In the genomic region with DNA sequence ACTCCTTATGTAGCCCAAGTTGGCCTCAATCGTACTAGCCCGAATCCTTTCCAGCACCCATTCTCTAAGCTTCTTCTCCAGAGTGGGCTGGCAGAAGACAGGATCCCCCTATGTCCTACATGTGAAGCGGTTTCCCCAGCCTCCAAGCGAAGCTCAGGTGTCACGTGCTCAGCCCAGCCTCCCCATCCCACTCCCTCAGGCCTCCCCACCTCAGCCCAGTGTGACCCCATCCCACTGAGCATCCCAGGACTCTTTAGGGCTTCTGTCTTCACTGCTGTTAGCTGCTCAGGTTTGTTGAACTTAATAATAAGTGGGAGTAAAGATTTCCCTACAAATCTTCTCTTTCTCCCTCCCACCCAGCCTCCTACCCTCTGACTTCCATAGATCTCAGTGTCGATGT, we compare ENCODE assay signal across 19 mouse cellular contexts.
DNase-seq lines count a peak whose midpoint lies in the region; ATAC-seq and TF ChIP-seq lines count a peak whose summit lies in the region.
"Had no signal": no experiment of that assay in that cellular context is flagged by ENCODE, and none has a peak within 500 bp of the region (broad histone marks: within the 10 kb centered on the region; RNA-seq: fewer than 3 reads in every experiment).

No protein-coding gene starts in this region.

- no peak for ATAC-seq in heart, postnatal 0 days (ENCODE audit: insufficient read depth, low read depth)
- ATAC-seq in kidney, postnatal 0 days (replicated peaks; ENCODE audit: low FRiP score, low read depth) = no peak
- no peak for ATAC-seq in limb, embryonic 13.5 days (ENCODE audit: low FRiP score, low read depth)
- ATAC-seq in hindbrain, embryonic 12.5 days (ENCODE audit: low FRiP score) = no peak
- ATAC-seq: forebrain, embryonic 14.5 days had no signal

- H3K27me3 ChIP-seq in heart, postnatal 0 days (ENCODE audit: control insufficient read depth, insufficient read depth, low read length) = no peaks in the 10 kb centered on the region
- H3K27me3 ChIP-seq in kidney, postnatal 0 days (ENCODE audit: insufficient read depth, low read length) = no peaks in the 10 kb centered on the region
- H3K27me3 ChIP-seq in kidney, adult 2 months (replicated peaks; ENCODE audit: control insufficient read depth, insufficient read depth, low read length) = no peaks in the 10 kb centered on the region; the same call in 1 of the 2 replicates
- no peaks in the 10 kb centered on the region for H3K27me3 ChIP-seq in limb, embryonic 13.5 days
- peaks cover 12% of the 10 kb centered on the region; the same call in 1 of the 2 replicates for H3K27me3 ChIP-seq in hindbrain, embryonic 12.5 days
- H3K27me3 ChIP-seq: embryonic facial prominence, embryonic 15.5 days; heart, embryonic 13.5 days; hindbrain, embryonic 15.5 days had no signal

- peaks cover 17% of the 10 kb centered on the region for H3K4me1 ChIP-seq in heart, postnatal 0 days (ENCODE audit: control insufficient read depth, insufficient read depth)
- peaks cover 17% of the 10 kb centered on the region for H3K4me1 ChIP-seq in kidney, postnatal 0 days (replicated peaks; ENCODE audit: insufficient read depth, low read length)
- H3K4me1 ChIP-seq in kidney, adult 2 months (ENCODE audit: control insufficient read depth, insufficient read depth, low read length) = no peaks in the 10 kb centered on the region
- H3K4me1 ChIP-seq in limb, embryonic 13.5 days = peaks cover 68% of the 10 kb centered on the region
- H3K4me1 ChIP-seq in hindbrain, embryonic 12.5 days = peaks cover 22% of the 10 kb centered on the region

- no peak for TF ChIP-seq EP300 in heart, postnatal 0 days (IDR thresholded peaks at IDR 0.05; ENCODE audit: low read depth)

- H3K36me3 ChIP-seq in heart, postnatal 0 days (replicated peaks; ENCODE audit: control insufficient read depth, insufficient read depth, low read length) = no peaks in the 10 kb centered on the region
- H3K36me3 ChIP-seq in kidney, postnatal 0 days (ENCODE audit: insufficient read depth, low read length) = no peaks in the 10 kb centered on the region
- H3K36me3 ChIP-seq in kidney, adult 2 months (ENCODE audit: control insufficient read depth, insufficient read depth, low read length) = no peaks in the 10 kb centered on the region
- H3K36me3 ChIP-seq in limb, embryonic 13.5 days = no peaks in the 10 kb centered on the region
- H3K36me3 ChIP-seq in hindbrain, embryonic 12.5 days = no peaks in the 10 kb centered on the region
- H3K36me3 ChIP-seq: embryonic facial prominence, embryonic 15.5 days; forebrain, embryonic 10.5 days; heart, embryonic 13.5 days; hindbrain, embryonic 10.5 days; hindbrain, embryonic 15.5 days had no signal

- TF ChIP-seq CTCF in heart, postnatal 0 days (IDR thresholded peaks at IDR 0.05; ENCODE audit: low read depth) = no peak
- no peak for TF ChIP-seq CTCF in kidney, postnatal 0 days (IDR thresholded peaks at IDR 0.05; ENCODE audit: low read depth)
- no peak for TF ChIP-seq CTCF in kidney, adult 2 months (conservative IDR thresholded peaks at IDR 0.05; ENCODE audit: insufficient read depth, insufficient read length, low read depth, low read length)

- H3K9ac ChIP-seq in heart, postnatal 0 days (replicated peaks; ENCODE audit: low read depth, low read length) = no peak overlapping the region
- H3K9ac ChIP-seq in kidney, postnatal 0 days (ENCODE audit: low read depth, low read length) = no peak overlapping the region
- H3K9ac ChIP-seq in limb, embryonic 13.5 days = no peak overlapping the region
- H3K9ac ChIP-seq in hindbrain, embryonic 12.5 days = no peak overlapping the region
- H3K9ac ChIP-seq: embryonic facial prominence, embryonic 15.5 days; heart, embryonic 13.5 days; hindbrain, embryonic 15.5 days had no signal

- no peak overlapping the region for H3K4me3 ChIP-seq in heart, postnatal 0 days (ENCODE audit: low read depth, low read length)
- no peak overlapping the region for H3K4me3 ChIP-seq in kidney, postnatal 0 days (replicated peaks; ENCODE audit: low read depth, low read length)
- H3K4me3 ChIP-seq in kidney, adult 2 months (ENCODE audit: insufficient read depth, low read depth, low read length) = no peak overlapping the region
- H3K4me3 ChIP-seq in limb, embryonic 13.5 days = no peak overlapping the region
- H3K4me3 ChIP-seq in hindbrain, embryonic 12.5 days = no peak overlapping the region
- H3K4me3 ChIP-seq: embryonic facial prominence, embryonic 15.5 days; erythroblast, embryonic 14.5 days; forebrain, embryonic 10.5 days; gastrocnemius, adult 2 months; heart, embryonic 13.5 days; hindbrain, embryonic 10.5 days; hindbrain, embryonic 15.5 days had no signal

- no peak overlapping the region for H3K4me2 ChIP-seq in heart, postnatal 0 days (ENCODE audit: low read depth, low read length)
- no peak overlapping the region for H3K4me2 ChIP-seq in kidney, postnatal 0 days (ENCODE audit: low read length)
- no peak overlapping the region for H3K4me2 ChIP-seq in limb, embryonic 13.5 days (replicated peaks)
- H3K4me2 ChIP-seq in hindbrain, embryonic 12.5 days (replicated peaks) = no peak overlapping the region
- H3K4me2 ChIP-seq: embryonic facial prominence, embryonic 15.5 days; heart, embryonic 13.5 days; hindbrain, embryonic 15.5 days had no signal

- H3K9me3 ChIP-seq in heart, postnatal 0 days (replicated peaks; ENCODE audit: control insufficient read depth, low read length) = no peaks in the 10 kb centered on the region
- H3K9me3 ChIP-seq in kidney, postnatal 0 days (replicated peaks; ENCODE audit: low read length) = no peaks in the 10 kb centered on the region
- H3K9me3 ChIP-seq in limb, embryonic 13.5 days = no peaks in the 10 kb centered on the region
- H3K9me3 ChIP-seq in hindbrain, embryonic 12.5 days (replicated peaks) = no peaks in the 10 kb centered on the region
- H3K9me3 ChIP-seq: embryonic facial prominence, embryonic 15.5 days; forebrain, embryonic 10.5 days; heart, embryonic 13.5 days had no signal

- no peak for DNase-seq in heart, postnatal 0 days (ENCODE audit: low spot score)
- no peak for DNase-seq in heart, adult 8-10 months (ENCODE audit: low spot score)
- peak; percentile 61 for DNase-seq in kidney, postnatal 0 days (ENCODE audit: low spot score)
- DNase-seq in kidney, adult 2 months = no peak
- DNase-seq: adrenal gland, adult 2 months; adrenal gland, postnatal 36 days; cerebellum, adult 2 months; cerebellum, postnatal 10 days; gastrocnemius, adult 2 months; gastrocnemius, postnatal 25 days had no signal

- TF ChIP-seq POLR2A in kidney, adult 2 months (IDR thresholded peaks at IDR 0.05; ENCODE audit: low read depth, low read length) = no peak

- 65% methylated on average over 6 of the region's 6 CpGs for WGBS in heart, postnatal 0 days
- 38% methylated on average over 6 of the region's 6 CpGs for WGBS in kidney, postnatal 0 days
- 48% methylated on average over 6 of the region's 6 CpGs for WGBS in kidney, adult 2 months
- WGBS in limb, embryonic 13.5 days = 64% methylated on average over 6 of the region's 6 CpGs
- WGBS in hindbrain, embryonic 12.5 days = 57% methylated on average over 6 of the region's 6 CpGs

- peak overlapping the region; percentile 15; the same call in 1 of the 2 replicates for H3K27ac ChIP-seq in heart, postnatal 0 days (ENCODE audit: low read depth)
- no peak overlapping the region for H3K27ac ChIP-seq in kidney, postnatal 0 days
- no peak overlapping the region for H3K27ac ChIP-seq in kidney, adult 2 months (ENCODE audit: insufficient read depth, low read depth, low read length)
- H3K27ac ChIP-seq in limb, embryonic 13.5 days = peak overlapping the region; percentile 52; the same call in 1 of the 2 replicates
- H3K27ac ChIP-seq in hindbrain, embryonic 12.5 days = no peak overlapping the region
- H3K27ac ChIP-seq: embryonic facial prominence, embryonic 15.5 days; forebrain, embryonic 10.5 days; gastrocnemius, adult 2 months; heart, embryonic 13.5 days; hindbrain, embryonic 10.5 days; hindbrain, embryonic 15.5 days had no signal

Comparison
In these comparisons a context has a peak if more than half of its experiments do, and no peak if none do; other contexts are left out.
1. H3K27ac ChIP-seq: peak in heart, postnatal 0 days (single experiment) and limb, embryonic 13.5 days (single experiment); none in kidney, postnatal 0 days (single experiment), kidney, adult 2 months (single experiment) and hindbrain, embryonic 12.5 days (single experiment).